Mouse (Mus musculus) Patski (cell line): ENCODE data around the gene Kctd17. TPM values are rescaled to one million over a fixed set of nuclear protein-coding genes. Genes with fewer than 3 reads are reported as not detected.

Source experiments
- ATAC-seq: fragments of 100-300 bp; one replicate; pipeline ENCODE4 v1.8.0; 2021
- CTCF ChIA-PET: fragments of 350-600 bp; sonication (Branson Sonifier 250); formaldehyde crosslinking; loops from one replicate; lab custom pipeline; 2022; ENCODE audit warnings: inconsistent platforms; lab: Charles Lee
- POLR2A ChIA-PET: fragments of 350-600 bp; sonication (Branson Sonifier 250); formaldehyde crosslinking; loops from one replicate; lab custom pipeline; 2022; ENCODE audit warnings: antibody characterized with exemption, inconsistent platforms; lab: Charles Lee
- DNase-seq: peaks from one replicate; pipeline ENCODE4 v3.0.0-alpha.2; 2011; ENCODE audit warnings: low read depth, low spot score
- H3K27me3 ChIP-seq: fragments of 371-371 bp; one replicate; pipeline ENCODE4 v1.5.1; 2021
- CTCF ChIP-seq: fragments of 100-300 bp; IDR thresholded peaks from one replicate; pipeline ENCODE4 v1.5.1; 2021
- in situ Hi-C: fragments of 300-500 bp; cut with MboI; formaldehyde crosslinking; loops from 3 replicates; pipeline ENCODE4 v1.11.1; 2018; ENCODE audit warnings: low pct_unique_long_range_greater_than_20kb, mixed read lengths
- polyA plus RNA-seq: library from polyadenylated mRNA; unstranded; gene quantifications from one replicate; pipeline ENCODE4 v1.2.3, GENCODE M21; 2021

Gene Kctd17
- polyA plus RNA-seq, 1 experiment from 2014 or later: 157 TPM

- H3K27me3 ChIP-seq: no peaks in the 10 kb centered on the region
- in situ Hi-C loops: no loop called here
- no peak for ATAC-seq
- no peak for DNase-seq
- ChIA-PET CTCF (interaction anchor here (1.5 kb wide), 1 partner anchor 17 kb away, joined by 4 read pairs; no protein-coding TSS in a partner anchor), POLR2A (no interaction called here)
- TF ChIP-seq CTCF: no peak
Observed at GRCm38 (mm10) chr15:78430874-78431273, 2.5 kb downstream of the Kctd17 start.

GRCm38 (mm10) chr15:78431541-78432121, 3.3 kb downstream of the Kctd17 start:
- DNase-seq (no peak), ATAC-seq (no peak)
- CTCF ChIA-PET: interaction anchor here (1.5 kb wide), 1 partner anchor 16 kb away, joined by 4 read pairs; no protein-coding TSS in a partner anchor
- no peak for TF ChIP-seq CTCF
- no peaks in the 10 kb centered on the region for H3K27me3 ChIP-seq
- POLR2A ChIA-PET: interaction anchor here (0.6 kb wide), 1 partner anchor 23 kb away, joined by 4 read pairs; no protein-coding TSS in a partner anchor
- in situ Hi-C loops: no loop called here

GRCm38 (mm10) chr15:78434896-78435520, 6.6 kb downstream of the Kctd17 start:
- H3K27me3 ChIP-seq: no peaks in the 10 kb centered on the region
- no peak for DNase-seq
- POLR2A ChIA-PET: interaction anchor here (0.6 kb wide), 1 partner anchor 265 kb away, joined by 3 read pairs; no protein-coding TSS in a partner anchor
- no peak for TF ChIP-seq CTCF
- ATAC-seq: no peak
- in situ Hi-C loops: no loop called here
- CTCF ChIA-PET: interaction anchor here (1.6 kb wide), 1 partner anchor 17 kb away, joined by 3 read pairs; no protein-coding TSS in a partner anchor

- ChIA-PET CTCF (interaction anchor here (1.6 kb wide), 1 partner anchor 17 kb away, joined by 3 read pairs; no protein-coding TSS in a partner anchor), POLR2A (no interaction called here)
- no peaks in the 10 kb centered on the region for H3K27me3 ChIP-seq
- in situ Hi-C loops: no loop called here
- ATAC-seq: no peak
- DNase-seq: no peak
- TF ChIP-seq CTCF: no peak
Observed at GRCm38 (mm10) chr15:78435681-78436080, 7.3 kb downstream of the Kctd17 start.

- DNase-seq (no peak), ATAC-seq (no peak)
- no peaks in the 10 kb centered on the region for H3K27me3 ChIP-seq
- no peak for TF ChIP-seq CTCF
- ChIA-PET CTCF (interaction anchor here (1.2 to 1.6 kb wide), 2 partner anchors 11 to 145 kb away, joined by 3 to 6 read pairs; no protein-coding TSS in a partner anchor), POLR2A (interaction anchor here (0.6 to 1.6 kb wide), 2 partner anchors 34 to 96 kb away, joined by 3 to 4 read pairs; no protein-coding TSS in a partner anchor)
- in situ Hi-C loops: no loop called here
Observed at GRCm38 (mm10) chr15:78436380-78437192, 8.2 kb downstream of the Kctd17 start.

- DNase-seq (no peak), ATAC-seq (no peak)
- TF ChIP-seq CTCF: no peak
- no peaks in the 10 kb centered on the region for H3K27me3 ChIP-seq
- ChIA-PET CTCF (interaction anchor here (1.2 to 1.6 kb wide), 2 partner anchors 11 to 145 kb away, joined by 3 to 6 read pairs; no protein-coding TSS in a partner anchor), POLR2A (interaction anchor here (0.6 to 1.6 kb wide), 3 partner anchors 10 to 96 kb away, joined by 3 to 5 read pairs (median 4); no protein-coding TSS in a partner anchor)
- in situ Hi-C loops: no loop called here
Observed at GRCm38 (mm10) chr15:78437237-78438017, 9.1 kb downstream of the Kctd17 start.

- ATAC-seq (no peak), DNase-seq (no peak)
Observed at GRCm38 (mm10) chr15:78438018-78438394, 9.6 kb downstream of the Kctd17 start.

GRCm38 (mm10) chr15:78438505-78438904, 10.1 kb downstream of the Kctd17 start:
- CTCF ChIA-PET: interaction anchor here (1.6 kb wide), 1 partner anchor 9 kb away, joined by 6 read pairs; no protein-coding TSS in a partner anchor
- no peak for ATAC-seq
- in situ Hi-C loops: no loop called here
- no peak for TF ChIP-seq CTCF
- DNase-seq: no peak
- POLR2A ChIA-PET: interaction anchor here (1.6 kb wide), 1 partner anchor 94 kb away, joined by 3 read pairs; no protein-coding TSS in a partner anchor
- no peaks in the 10 kb centered on the region for H3K27me3 ChIP-seq

More at GRCm38 (mm10) chr15:78438018-78438394, 9.6 kb downstream of the Kctd17 start:
- no peak for TF ChIP-seq CTCF
- H3K27me3 ChIP-seq: no peaks in the 10 kb centered on the region
- ChIA-PET POLR2A (interaction anchor here (0.7 to 1.6 kb wide), 2 partner anchors 9 to 95 kb away, joined by 3 to 5 read pairs; no protein-coding TSS in a partner anchor), CTCF (interaction anchor here (1.6 kb wide), 1 partner anchor 10 kb away, joined by 6 read pairs; no protein-coding TSS in a partner anchor)
- in situ Hi-C loops: no loop called here

- DNase-seq: no peak
- CTCF ChIA-PET: no interaction called here
- ATAC-seq: no peak
- no peak for TF ChIP-seq CTCF
- no peaks in the 10 kb centered on the region for H3K27me3 ChIP-seq
- POLR2A ChIA-PET: interaction anchor here (0.7 to 1.4 kb wide), 2 partner anchors 9 to 16 kb away, joined by 3 to 7 read pairs; no protein-coding TSS in a partner anchor
- in situ Hi-C loops: no loop called here
Observed at GRCm38 (mm10) chr15:78438973-78439372, 10.6 kb downstream of the Kctd17 start.
